10 mouse cellular contexts compared by ENCODE assay signal in genomic region chr16:32854050-32854571, GRCm38 (mm10). TPM values are rescaled to one million over a fixed set of nuclear protein-coding genes. Genes with fewer than 3 reads are reported as not detected.
DNase-seq lines count a peak whose midpoint lies in the region; ATAC-seq and TF ChIP-seq lines count a peak whose summit lies in the region.
"Had no signal": no experiment of that assay in that cellular context is flagged by ENCODE, and none has a peak within 500 bp of the region (broad histone marks: within the 10 kb centered on the region; RNA-seq: fewer than 3 reads in every experiment).

No protein-coding gene starts in this region.

- TF ChIP-seq POLR2A in olfactory bulb, adult 2 months (IDR thresholded peaks at IDR 0.05; ENCODE audit: insufficient read depth, low read depth, low read length) = no peak
- no peak for TF ChIP-seq POLR2A in cerebellum, adult 2 months (IDR thresholded peaks at IDR 0.05; ENCODE audit: borderline replicate concordance, insufficient read depth, low read length)

- no peak overlapping the region for H3K4me2 ChIP-seq in midbrain, embryonic 14.5 days (ENCODE audit: low read length)
- H3K4me2 ChIP-seq in midbrain, embryonic 11.5 days = no peak overlapping the region

- H3K9ac ChIP-seq in midbrain, embryonic 14.5 days (replicated peaks; ENCODE audit: low read length) = no peak overlapping the region
- H3K9ac ChIP-seq in midbrain, embryonic 11.5 days (ENCODE audit: low read length) = no peak overlapping the region

- no peak for ATAC-seq in midbrain, embryonic 14.5 days (ENCODE audit: low FRiP score, low TSS enrichment)
- ATAC-seq in midbrain, embryonic 11.5 days (ENCODE audit: low FRiP score) = no peak

- no peaks in the 10 kb centered on the region for H3K27me3 ChIP-seq in midbrain, embryonic 14.5 days (ENCODE audit: control insufficient read depth, insufficient read depth, low read length)
- no peaks in the 10 kb centered on the region for H3K27me3 ChIP-seq in midbrain, embryonic 11.5 days (ENCODE audit: control insufficient read depth, insufficient read depth, low read length)
- no peaks in the 10 kb centered on the region for H3K27me3 ChIP-seq in heart, embryonic 10.5 days (ENCODE audit: insufficient read depth, poor library complexity, severe bottlenecking)
- no peaks in the 10 kb centered on the region for H3K27me3 ChIP-seq in cerebellum, adult 2 months (ENCODE audit: control insufficient read depth, insufficient read depth, low read length)

- DNase-seq in heart, adult 11 months = peak; percentile 96
- DNase-seq in heart, postnatal 25 days (ENCODE audit: low spot score) = no peak
- DNase-seq in midbrain, embryonic 14.5 days = peak; percentile 45
- DNase-seq in midbrain, embryonic 11.5 days (ENCODE audit: low spot score, missing footprints) = no peak
- peak; percentile 87 for DNase-seq in heart, embryonic 10.5 days (ENCODE audit: low spot score)
- no peak for DNase-seq in cerebellum, adult 2 months
- DNase-seq in urinary bladder, postnatal 14 days (ENCODE audit: low spot score) = no peak
- DNase-seq: cerebellum, postnatal 10 days had no signal

- H3K27ac ChIP-seq in midbrain, embryonic 14.5 days (replicated peaks; ENCODE audit: low read depth, low read length) = no peak overlapping the region
- no peak overlapping the region for H3K27ac ChIP-seq in midbrain, embryonic 11.5 days (ENCODE audit: low read depth, low read length)
- peak overlapping the region; percentile 88 for H3K27ac ChIP-seq in heart, embryonic 10.5 days
- peak overlapping the region; percentile 92 for H3K27ac ChIP-seq in olfactory bulb, adult 2 months (ENCODE audit: insufficient read depth, low read depth, low read length)
- H3K27ac ChIP-seq in cerebellum, adult 2 months (ENCODE audit: insufficient read depth, low read length) = no peak overlapping the region

- H3K36me3 ChIP-seq in midbrain, embryonic 14.5 days (ENCODE audit: control insufficient read depth, insufficient read depth, low read length) = peaks cover 15% of the 10 kb centered on the region
- H3K36me3 ChIP-seq in midbrain, embryonic 11.5 days (ENCODE audit: control insufficient read depth, insufficient read depth, low read length) = peaks cover 5% of the 10 kb centered on the region; the same call in 1 of the 2 replicates
- H3K36me3 ChIP-seq in heart, embryonic 10.5 days = peaks cover 31% of the 10 kb centered on the region

- H3K4me1 ChIP-seq in midbrain, embryonic 14.5 days (ENCODE audit: control insufficient read depth, insufficient read depth, low read length) = no peaks in the 10 kb centered on the region
- no peaks in the 10 kb centered on the region for H3K4me1 ChIP-seq in midbrain, embryonic 11.5 days (ENCODE audit: control insufficient read depth, insufficient read depth, low read length)
- H3K4me1 ChIP-seq in heart, embryonic 10.5 days = peaks cover 42% of the 10 kb centered on the region
- peaks cover 24% of the 10 kb centered on the region for H3K4me1 ChIP-seq in olfactory bulb, adult 2 months (ENCODE audit: control insufficient read depth, insufficient read depth, low read length)
- H3K4me1 ChIP-seq in cerebellum, adult 2 months (ENCODE audit: control insufficient read depth, insufficient read depth, low read length) = no peaks in the 10 kb centered on the region

- WGBS in midbrain, embryonic 14.5 days = 79% methylated on average over 2 of the region's 2 CpGs
- WGBS in midbrain, embryonic 11.5 days = 93% methylated on average over 2 of the region's 2 CpGs
- 41% methylated on average over 2 of the region's 2 CpGs for WGBS in heart, embryonic 10.5 days
- WGBS in olfactory bulb, adult 2 months = 11% methylated on average over 2 of the region's 2 CpGs
- 75% methylated on average over 2 of the region's 2 CpGs for WGBS in cerebellum, adult 2 months

- intact Hi-C loops in heart, postnatal 25 days (cut with DNase I) = loop anchor here (5.0 kb wide), 1 partner anchor 37 kb away; no protein-coding TSS in a partner anchor

- no peak overlapping the region for H3K4me3 ChIP-seq in midbrain, embryonic 14.5 days (replicated peaks; ENCODE audit: low read depth, low read length)
- H3K4me3 ChIP-seq in midbrain, embryonic 11.5 days (ENCODE audit: low read depth, low read length) = no peak overlapping the region
- H3K4me3 ChIP-seq in heart, embryonic 10.5 days = peak overlapping the region; percentile 32; the same call in 1 of the 2 replicates
- H3K4me3 ChIP-seq in olfactory bulb, adult 2 months (ENCODE audit: insufficient read depth, low read depth, low read length) = no peak overlapping the region
- H3K4me3 ChIP-seq in cerebellum, adult 2 months (replicated peaks; ENCODE audit: insufficient read depth, low read depth, low read length) = no peak overlapping the region

- TF ChIP-seq CTCF in olfactory bulb, adult 2 months (IDR thresholded peaks at IDR 0.05; ENCODE audit: insufficient read depth, low read depth, low read length) = no peak
- no peak for TF ChIP-seq CTCF in cerebellum, adult 2 months (IDR thresholded peaks at IDR 0.05; ENCODE audit: borderline replicate concordance, insufficient read depth, low read depth, low read length)

- H3K9me3 ChIP-seq in midbrain, embryonic 14.5 days (ENCODE audit: control insufficient read depth, low read length) = no peaks in the 10 kb centered on the region
- no peaks in the 10 kb centered on the region for H3K9me3 ChIP-seq in midbrain, embryonic 11.5 days (ENCODE audit: control insufficient read depth, low read length)
- H3K9me3 ChIP-seq in heart, embryonic 10.5 days = no peaks in the 10 kb centered on the region

RNA-seq across cellular contexts. Expression of gene Fyttd1, which starts 23.2 kb away (rescaled TPM):
- 100 to 1,000 TPM; 106 to 109 TPM for total RNA-seq in heart, postnatal 25 days (2021)
- polyA plus RNA-seq in midbrain, embryonic 14.5 days (2014; fragmentation: Nextera tagmentation; extraction: Ambion mirVana) = 167 and 171 TPM in 2 replicates
- 130 and 137 TPM in 2 replicates for polyA plus RNA-seq in midbrain, embryonic 11.5 days (2014; fragmentation: Nextera tagmentation; extraction: Ambion mirVana)
- 122 and 149 TPM in 2 replicates for polyA plus RNA-seq in heart, embryonic 10.5 days (2016; fragmentation: Nextera tagmentation; extraction: Ambion mirVana)
- polyA plus RNA-seq in olfactory bulb, adult 2 months (2012; ENCODE audit: insufficient read depth, insufficient read length, low replicate concordance, missing spikeins) = not detected in 2 replicates
- polyA plus RNA-seq in cerebellum, adult 2 months (2012; rRNA removed) = 52.5 and 53.7 TPM in 2 replicates

RNA-seq across cellular contexts. Expression of gene Rubcn, which starts 23.5 kb away (rescaled TPM):
- 10 to 100 TPM; 27.8 to 32.4 TPM for total RNA-seq in heart, postnatal 25 days (2021)
- 30.0 TPM in 2 replicates for polyA plus RNA-seq in midbrain, embryonic 14.5 days (2014; fragmentation: Nextera tagmentation; extraction: Ambion mirVana)
- 13.2 and 14.3 TPM in 2 replicates for polyA plus RNA-seq in midbrain, embryonic 11.5 days (2014; fragmentation: Nextera tagmentation; extraction: Ambion mirVana)
- 23.5 and 34.5 TPM in 2 replicates for polyA plus RNA-seq in heart, embryonic 10.5 days (2016; fragmentation: Nextera tagmentation; extraction: Ambion mirVana)
- polyA plus RNA-seq in olfactory bulb, adult 2 months (2012; ENCODE audit: insufficient read depth, insufficient read length, low replicate concordance, missing spikeins) = not detected in 2 replicates
- polyA plus RNA-seq in cerebellum, adult 2 months (2012; rRNA removed) = 71.9 and 73.4 TPM in 2 replicates

RNA-seq across cellular contexts. Expression of gene Smbd1, which starts 43.8 kb away (rescaled TPM):
- total RNA-seq in heart, postnatal 25 days (2021) = not detected
- polyA plus RNA-seq in midbrain, embryonic 14.5 days (2014; fragmentation: Nextera tagmentation; extraction: Ambion mirVana) = not detected in 2 replicates
- not detected in 2 replicates for polyA plus RNA-seq in midbrain, embryonic 11.5 days (2014; fragmentation: Nextera tagmentation; extraction: Ambion mirVana)
- not detected in 2 replicates for polyA plus RNA-seq in heart, embryonic 10.5 days (2016; fragmentation: Nextera tagmentation; extraction: Ambion mirVana)
- polyA plus RNA-seq in olfactory bulb, adult 2 months (2012; ENCODE audit: insufficient read depth, insufficient read length, low replicate concordance, missing spikeins) = not detected in 2 replicates
- not detected in 2 replicates for polyA plus RNA-seq in cerebellum, adult 2 months (2012; rRNA removed)
- total RNA-seq: midbrain, postnatal 0 days had no signal
- polyA plus RNA-seq: midbrain, postnatal 0 days had no signal

RNA-seq across cellular contexts. Expression of gene Muc20, which starts 56.9 kb away (rescaled TPM):
- total RNA-seq in heart, postnatal 25 days (2021) = under 1 TPM in 1 of 2 experiments, not detected in 1; 0.22 TPM
- polyA plus RNA-seq in midbrain, embryonic 14.5 days (2014; fragmentation: Nextera tagmentation; extraction: Ambion mirVana) = not detected in 2 replicates
- not detected in 2 replicates for polyA plus RNA-seq in midbrain, embryonic 11.5 days (2014; fragmentation: Nextera tagmentation; extraction: Ambion mirVana)
- polyA plus RNA-seq in heart, embryonic 10.5 days (2016; fragmentation: Nextera tagmentation; extraction: Ambion mirVana) = 0.07 and 0.19 TPM in 2 replicates
- not detected in 2 replicates for polyA plus RNA-seq in olfactory bulb, adult 2 months (2012; ENCODE audit: insufficient read depth, insufficient read length, low replicate concordance, missing spikeins)
- polyA plus RNA-seq in cerebellum, adult 2 months (2012; rRNA removed) = not detected in 2 replicates
- polyA plus RNA-seq: midbrain, postnatal 0 days had no signal

RNA-seq across cellular contexts. Expression of gene Lrch3, which starts 59.8 kb away (rescaled TPM):
- total RNA-seq in heart, postnatal 25 days (2021) = 10 to 100 TPM; 25.9 to 27.2 TPM
- 35.2 and 51.7 TPM in 2 replicates for polyA plus RNA-seq in midbrain, embryonic 14.5 days (2014; fragmentation: Nextera tagmentation; extraction: Ambion mirVana)
- polyA plus RNA-seq in midbrain, embryonic 11.5 days (2014; fragmentation: Nextera tagmentation; extraction: Ambion mirVana) = 33.7 and 37.9 TPM in 2 replicates
- 23.7 and 26.6 TPM in 2 replicates for polyA plus RNA-seq in heart, embryonic 10.5 days (2016; fragmentation: Nextera tagmentation; extraction: Ambion mirVana)
- polyA plus RNA-seq in olfactory bulb, adult 2 months (2012; ENCODE audit: insufficient read depth, insufficient read length, low replicate concordance, missing spikeins) = not detected in 2 replicates
- polyA plus RNA-seq in cerebellum, adult 2 months (2012; rRNA removed) = 56.1 and 56.7 TPM in 2 replicates

Comparison
In these comparisons a context has a peak if more than half of its experiments do, and no peak if none do; other contexts are left out.
1. DNase-seq: peak in heart, adult 11 months (single experiment), midbrain, embryonic 14.5 days (single experiment) and heart, embryonic 10.5 days (single experiment); none in heart, postnatal 25 days (single experiment), midbrain, embryonic 11.5 days (single experiment), cerebellum, adult 2 months (0 of 2) and urinary bladder, postnatal 14 days (single experiment).
2. H3K27ac ChIP-seq: peak in heart, embryonic 10.5 days (single experiment) and olfactory bulb, adult 2 months (single experiment); none in midbrain, embryonic 14.5 days (single experiment), midbrain, embryonic 11.5 days (single experiment) and cerebellum, adult 2 months (single experiment).